Mouse (Mus musculus) lung, adult 2 months (tissue): Measurements from ENCODE around the gene Acyp2.

ENCODE experiments used
- CTCF ChIP-seq: fragments of 200-500 bp; IDR thresholded peaks from 2 replicates; pipeline ENCODE4 v1.5.1; 2011; ENCODE audit warnings: mild to moderate bottlenecking, low read length, control low read depth; ENCODE audit not compliant: insufficient read depth
- POLR2A ChIP-seq: fragments of 200-500 bp; IDR thresholded peaks from 2 replicates; pipeline ENCODE4 v1.6.1; 2011; ENCODE audit warnings: low read depth, mild to moderate bottlenecking, control low read depth, low read length, borderline replicate concordance; ENCODE audit errors: extremely low read depth

DNA sequence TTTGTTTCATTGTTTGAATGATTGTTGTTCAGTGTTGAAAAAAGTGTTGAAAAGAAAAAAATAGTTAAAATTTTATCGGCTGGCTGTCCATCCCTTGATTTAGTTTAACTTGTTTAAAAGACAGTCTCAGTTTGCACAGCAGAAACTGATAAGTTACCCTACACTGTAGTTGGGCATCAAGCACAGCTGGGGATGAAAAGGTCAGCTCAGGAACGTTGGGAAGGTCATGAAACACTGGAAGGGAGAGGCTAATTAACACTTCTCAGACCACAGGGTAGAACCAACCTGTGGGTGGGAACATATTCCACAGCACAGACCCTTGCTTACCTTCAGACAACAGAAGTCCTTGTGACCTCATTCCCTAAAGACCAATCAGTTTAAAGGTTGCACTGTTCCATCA, 152.2 kb downstream of the Acyp2 start:
- no peak for TF ChIP-seq POLR2A
- no peak for TF ChIP-seq CTCF
